Mouse (Mus musculus) megakaryocyte progenitor cell, adult 5-6 weeks (primary cell): ENCODE results near the gene Hyou1. TPM values are rescaled to one million over a fixed set of nuclear protein-coding genes. Genes with fewer than 3 reads are reported as not detected.
"Not testable (repeated sequence)": the region's sequence is repeated elsewhere in the genome, so short reads cannot be mapped to it uniquely, and the experiment has no call there.

Source experiments
- ATAC-seq: replicated peaks from 2 replicates; pipeline ENCODE4 v1.8.0; 2016; ENCODE audit warnings: mild to moderate bottlenecking, moderate TSS enrichment, inconsistent platforms; ENCODE audit not compliant: poor library complexity
- total RNA-seq, 2 experiments: library from RNA; stranded (forward) in 1 of 2; stranded (reverse) in 1 of 2; fragments of 157-497, 149-512 nt in 1 of 2; fragments of 200-1000 nt in 1 of 2; gene quantifications; 2 replicates each; pipeline versions ENCODE4 v1.2.3 to v1.2.4; 2015 to 2017

Hyou1 gene
- total RNA-seq, 2 experiments from 2014 or later = 90.9 to 172 TPM

GRCm38 (mm10) chr9:44348546-44348945, 30.7 kb upstream of the Hyou1 start:
- ATAC-seq = peak; percentile 26; the same call in 1 of the 2 replicates

- no peak for ATAC-seq
Measured at GRCm38 (mm10) chr9:44351396-44351795, 27.9 kb upstream of the Hyou1 start.

- ATAC-seq = no peak
Measured at GRCm38 (mm10) chr9:44352337-44352736, 27.0 kb upstream of the Hyou1 start.

GRCm38 (mm10) chr9:44353142-44353541, 26.1 kb upstream of the Hyou1 start:
- no peak for ATAC-seq

GRCm38 (mm10) chr9:44357207-44357606, 22.1 kb upstream of the Hyou1 start:
- ATAC-seq = peak; percentile 70

GRCm38 (mm10) chr9:44361190-44361917, 17.9 kb upstream of the Hyou1 start, which contains the start of gene Vps11:
Gene Vps11, minus strand, starts transcription at chr9:44361670.
- ATAC-seq = peak; percentile 94

GRCm38 (mm10) chr9:44361931-44362330, 17.4 kb upstream of the Hyou1 start:
- ATAC-seq = not testable (repeated sequence)

- peak; percentile 63 for ATAC-seq
Measured at GRCm38 (mm10) chr9:44364480-44364879, 14.8 kb upstream of the Hyou1 start.

- ATAC-seq = no peak
Measured at GRCm38 (mm10) chr9:44373386-44373785, 5.9 kb upstream of the Hyou1 start.

- no peak for ATAC-seq
Measured at GRCm38 (mm10) chr9:44376141-44376540, 3.1 kb upstream of the Hyou1 start.

- ATAC-seq = not testable (repeated sequence)
Measured at GRCm38 (mm10) chr9:44377335-44377734, 2.0 kb upstream of the Hyou1 start.

- no peak for ATAC-seq
Measured at GRCm38 (mm10) chr9:44378153-44378730, 1.0 kb upstream of the Hyou1 start.

GRCm38 (mm10) chr9:44379862-44380261, 572 bp downstream of the Hyou1 start:
- no peak for ATAC-seq

GRCm38 (mm10) chr9:44384596-44384995, 5.3 kb downstream of the Hyou1 start:
- no peak for ATAC-seq

- no peak for ATAC-seq
Measured at GRCm38 (mm10) chr9:44387221-44387620, 7.9 kb downstream of the Hyou1 start.

GRCm38 (mm10) chr9:44389273-44389672, 10.0 kb downstream of the Hyou1 start:
- ATAC-seq = peak; percentile 88

- ATAC-seq = peak; percentile 76
Measured at GRCm38 (mm10) chr9:44391466-44391865, 12.2 kb downstream of the Hyou1 start.

GRCm38 (mm10) chr9:44396684-44397411, 17.6 kb downstream of the Hyou1 start, which contains the start of gene Slc37a4:
Gene Slc37a4, plus strand, starts transcription at chr9:44396852.
- ATAC-seq = peak; percentile 98

GRCm38 (mm10) chr9:44398087-44398486, 18.8 kb downstream of the Hyou1 start:
- no peak for ATAC-seq

- no peak for ATAC-seq
Measured at GRCm38 (mm10) chr9:44398551-44398950, 19.3 kb downstream of the Hyou1 start.

GRCm38 (mm10) chr9:44399114-44399794, 20.0 kb downstream of the Hyou1 start:
- ATAC-seq = no peak
